Mouse (Mus musculus) left cerebral cortex, adult 11 months (tissue): ENCODE data around the gene Dtl.
A peak's percentile ranks its signal among the peaks of the same experiment; 100 is the strongest.

Source experiments
- DNase-seq: peaks from one replicate; pipeline ENCODE4 v3.0.0; 2022; ENCODE audit warnings: low spot score

Dtl gene

GRCm38 (mm10) chr1:191575458-191576247 lies at the start of gene Dtl, which contains the start of gene Ints7:
Gene Dtl, minus strand, starts transcription at chr1:191575544.
Gene Ints7, plus strand, starts transcription at chr1:191575636.
- peak; percentile 97 for DNase-seq

- DNase-seq: no peak
These were observed 49.7 kb upstream of the Dtl start for GRCm38 (mm10) chr1:191625026-191625425.

DNA sequence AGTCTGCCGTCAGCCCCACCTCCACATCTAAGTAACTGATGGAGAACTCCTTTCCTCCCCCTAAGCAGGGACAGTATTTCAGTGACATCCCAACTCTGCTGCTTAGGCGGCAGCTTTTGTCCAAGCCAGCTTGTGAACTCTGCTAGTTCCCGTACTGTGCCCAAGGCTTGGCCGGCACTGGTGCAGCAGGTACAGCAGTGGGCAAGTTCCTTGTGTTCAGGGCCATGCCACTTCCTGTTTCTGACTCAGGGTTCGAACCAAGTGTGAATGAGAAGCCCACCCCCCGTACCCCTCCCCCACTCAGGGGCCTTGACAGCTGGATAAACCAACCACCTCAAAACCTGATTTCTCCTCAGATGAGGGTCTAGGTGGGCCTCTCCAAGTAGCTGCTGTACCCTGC lies 49.1 kb upstream of the Dtl start:
- no peak for DNase-seq

DNA sequence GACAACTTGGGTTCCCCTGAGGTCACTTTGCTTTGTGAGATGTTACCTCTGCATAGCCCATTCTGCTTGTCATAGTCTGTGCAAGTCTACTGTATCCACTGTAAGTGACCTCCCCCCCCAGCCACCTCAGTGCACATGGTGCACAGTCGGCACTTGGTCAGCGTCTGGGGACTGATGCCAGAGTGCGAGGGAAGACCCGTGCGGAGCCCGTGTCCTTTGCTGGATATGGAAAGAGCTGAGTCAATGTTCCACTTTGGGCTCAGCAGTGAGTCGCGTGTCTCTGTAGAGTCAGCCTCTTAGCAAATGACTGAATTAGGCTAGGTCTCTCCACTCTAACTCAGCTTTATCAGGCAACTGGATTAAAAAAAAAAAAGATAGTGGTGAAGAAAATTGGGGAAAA lies 47.5 kb upstream of the Dtl start:
- no peak for DNase-seq

GRCm38 (mm10) chr1:191621096-191621495 lies 45.8 kb upstream of the Dtl start:
- DNase-seq: no peak

- no peak for DNase-seq
These were observed 42.9 kb upstream of the Dtl start for GRCm38 (mm10) chr1:191618067-191618766.

- DNase-seq: no peak
These were observed 42.2 kb upstream of the Dtl start for GRCm38 (mm10) chr1:191617589-191617988.

- DNase-seq: no peak
These were observed 40.9 kb upstream of the Dtl start for GRCm38 (mm10) chr1:191616245-191616644.

GRCm38 (mm10) chr1:191612877-191613276 lies 37.5 kb upstream of the Dtl start:
- DNase-seq: no peak

- DNase-seq: no peak
These were observed 36.3 kb upstream of the Dtl start for GRCm38 (mm10) chr1:191611686-191612085.

DNA sequence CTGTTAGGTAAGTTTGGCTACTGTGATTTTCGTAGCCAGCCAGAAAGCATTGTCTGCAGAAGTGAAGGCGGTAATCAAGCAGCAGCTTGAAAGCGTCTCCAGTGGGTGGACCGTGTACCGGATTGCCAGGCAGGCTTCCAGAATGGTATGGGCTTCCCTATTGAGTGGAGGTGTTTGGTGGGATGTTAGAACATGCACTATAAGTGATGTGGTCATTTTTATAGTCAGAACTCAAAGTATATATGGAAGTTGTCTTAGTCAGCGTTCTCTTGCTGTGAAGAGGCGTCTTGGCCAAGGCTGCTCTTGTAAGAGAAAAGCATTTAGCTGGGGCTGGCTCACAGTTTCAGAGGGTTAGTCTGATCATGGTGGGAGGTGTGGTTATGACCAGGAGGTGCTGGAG lies 35.0 kb upstream of the Dtl start:
- DNase-seq: peak; percentile 34

DNA sequence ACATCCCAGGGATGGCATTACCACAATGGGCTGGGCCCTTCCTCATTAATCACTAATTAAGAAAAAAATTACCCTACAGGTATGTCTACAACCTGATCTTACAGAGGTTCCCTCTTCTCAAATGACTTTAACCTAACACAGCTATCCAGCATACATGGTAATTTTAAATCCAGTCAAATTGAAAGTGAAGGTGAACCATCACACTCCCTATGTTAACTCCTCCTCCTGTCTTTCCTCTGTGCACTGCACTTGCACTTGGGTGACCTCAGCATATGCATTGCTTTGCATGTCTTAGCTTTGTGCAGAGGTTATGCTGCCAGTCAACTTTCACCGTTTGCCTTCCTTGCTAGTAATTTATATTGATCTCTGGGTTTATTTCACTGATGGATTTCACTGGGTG lies 34.2 kb upstream of the Dtl start:
- DNase-seq: no peak

- no peak for DNase-seq
These were observed 33.7 kb upstream of the Dtl start for GRCm38 (mm10) chr1:191609051-191609450.

DNA sequence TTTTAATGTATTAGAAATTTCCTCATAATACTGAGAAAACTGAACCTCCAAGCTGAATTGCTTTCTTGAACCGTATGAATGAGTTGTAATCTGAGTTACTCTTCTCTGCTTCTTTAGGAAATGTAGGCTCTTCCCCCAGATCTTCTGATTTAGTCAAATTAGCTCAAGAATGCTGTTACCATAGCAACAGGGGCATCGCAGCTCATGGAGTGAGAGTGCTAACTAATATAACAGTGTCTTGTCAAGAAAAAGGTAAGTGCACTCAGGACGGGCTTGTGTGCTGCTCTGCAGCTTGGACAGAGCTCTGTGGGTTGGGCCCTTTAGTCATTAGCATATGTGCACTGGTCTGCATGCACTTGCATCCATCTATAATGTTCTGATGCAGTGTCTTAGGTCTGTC lies 29.3 kb upstream of the Dtl start:
- DNase-seq: no peak

DNA sequence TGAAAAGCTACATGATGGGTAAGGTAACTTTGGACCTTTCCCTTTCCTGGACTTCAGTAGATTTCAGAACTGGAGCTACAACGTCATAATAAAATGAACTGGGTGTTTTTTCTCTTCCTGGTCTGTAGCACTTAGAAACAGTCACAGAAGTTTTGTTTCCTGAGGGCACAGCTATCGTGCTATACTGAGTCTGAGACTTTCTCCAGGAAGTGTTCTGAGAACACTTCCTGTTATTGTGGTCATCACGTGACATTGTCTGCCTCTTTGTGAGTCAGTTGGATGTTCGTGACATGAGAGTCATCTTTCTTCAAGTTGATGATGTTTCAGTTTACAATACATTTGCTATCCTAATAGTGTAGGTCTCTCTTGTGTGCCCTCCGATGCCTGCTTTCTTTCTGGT lies 23.9 kb upstream of the Dtl start:
- no peak for DNase-seq

DNA sequence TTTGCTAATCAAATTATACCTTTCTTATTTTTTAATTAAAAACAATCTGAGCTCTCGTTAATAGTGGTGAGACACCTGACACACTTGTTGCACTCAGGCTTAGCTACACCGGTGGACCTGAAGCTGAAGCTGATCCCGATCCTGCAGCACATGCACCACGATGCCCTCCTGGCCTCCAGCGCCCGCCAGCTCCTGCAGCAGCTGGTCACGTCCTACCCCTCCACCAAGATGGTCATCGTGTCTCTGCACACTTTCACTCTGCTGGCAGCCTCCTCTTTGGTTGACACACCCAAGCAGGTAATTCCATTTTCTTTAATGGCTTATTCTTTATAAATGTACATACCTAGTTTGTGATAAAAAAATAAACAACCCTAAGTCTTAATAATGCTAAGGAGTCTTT lies 20.7 kb upstream of the Dtl start:
- no peak for DNase-seq

DNA sequence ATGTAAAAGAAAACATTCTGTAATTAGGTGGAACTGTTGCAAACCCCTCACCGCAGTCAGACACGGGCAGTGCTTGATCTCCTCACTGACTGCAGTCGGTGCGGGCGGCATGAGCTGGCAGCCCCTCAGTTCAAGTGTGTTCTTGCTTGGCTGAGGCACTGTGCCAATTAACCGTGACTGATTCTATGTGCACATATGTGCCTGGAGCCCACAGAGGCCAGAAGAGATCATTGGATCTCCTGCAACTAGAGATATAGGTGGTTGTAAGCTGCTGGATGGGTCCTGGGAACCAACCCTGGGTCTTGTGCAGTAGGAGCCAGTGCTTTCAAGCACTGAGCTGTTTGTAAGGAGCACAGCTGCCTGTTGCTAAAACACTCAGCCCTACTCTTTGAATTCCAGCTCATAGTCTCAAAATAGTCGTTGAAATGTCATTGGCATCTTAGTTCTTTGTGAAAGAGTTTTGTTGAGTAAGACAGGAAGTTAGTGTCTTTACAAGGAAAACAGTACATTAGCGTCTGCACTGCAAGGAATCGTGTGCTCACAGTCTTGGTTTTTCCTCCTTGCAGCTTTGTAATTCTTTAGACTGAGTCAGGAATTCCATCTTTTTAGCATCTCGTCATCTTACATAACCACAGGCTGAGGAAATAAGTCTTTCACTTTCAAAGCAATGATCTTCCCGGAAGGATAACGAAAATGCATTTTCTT lies 16.8 kb upstream of the Dtl start:
- peak; percentile 23 for DNase-seq

GRCm38 (mm10) chr1:191588749-191589148 lies 13.4 kb upstream of the Dtl start:
- no peak for DNase-seq

- no peak for DNase-seq
These were observed 11.7 kb upstream of the Dtl start for GRCm38 (mm10) chr1:191587062-191587461.

DNA sequence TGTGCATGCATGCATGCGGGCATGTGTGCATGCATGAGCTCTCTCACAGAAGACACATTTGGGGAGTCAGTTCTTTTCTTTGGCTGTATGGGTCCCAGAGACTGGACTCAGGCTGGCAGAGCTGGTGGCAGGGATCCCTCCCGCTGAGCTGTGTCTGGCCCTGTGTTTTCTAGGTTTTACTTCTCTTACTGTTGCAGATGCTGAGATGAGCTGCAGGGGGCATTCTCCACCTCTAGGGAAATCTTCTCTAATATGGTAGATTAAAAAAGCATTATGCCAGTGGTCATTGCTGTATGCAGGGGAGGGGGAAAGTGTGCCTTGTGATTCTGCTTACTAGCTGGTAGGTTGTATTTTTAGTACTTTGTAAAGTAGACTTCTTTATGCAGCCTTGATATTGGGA lies 10.4 kb upstream of the Dtl start:
- no peak for DNase-seq

DNA sequence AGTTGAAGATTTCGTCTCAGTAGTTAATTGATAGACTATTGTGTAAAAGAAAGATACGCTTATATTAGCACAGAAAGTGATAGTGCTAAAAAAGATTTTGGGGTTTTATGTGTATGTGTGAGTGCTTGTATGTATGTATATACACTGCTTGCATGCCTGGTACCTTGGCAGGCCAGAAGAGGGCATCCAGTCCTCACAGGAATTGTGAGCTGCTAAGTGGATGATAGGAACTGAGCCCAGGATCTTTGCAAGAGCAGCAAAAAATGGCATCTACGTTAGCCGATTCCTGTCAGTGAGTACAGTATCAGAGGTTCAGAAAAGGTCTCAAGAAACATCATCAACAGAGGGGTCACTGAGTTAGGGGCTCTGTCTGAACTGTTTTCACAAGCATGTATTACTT lies 9.1 kb upstream of the Dtl start:
- DNase-seq: no peak

GRCm38 (mm10) chr1:191583836-191584235 lies 8.5 kb upstream of the Dtl start:
- no peak for DNase-seq

DNA sequence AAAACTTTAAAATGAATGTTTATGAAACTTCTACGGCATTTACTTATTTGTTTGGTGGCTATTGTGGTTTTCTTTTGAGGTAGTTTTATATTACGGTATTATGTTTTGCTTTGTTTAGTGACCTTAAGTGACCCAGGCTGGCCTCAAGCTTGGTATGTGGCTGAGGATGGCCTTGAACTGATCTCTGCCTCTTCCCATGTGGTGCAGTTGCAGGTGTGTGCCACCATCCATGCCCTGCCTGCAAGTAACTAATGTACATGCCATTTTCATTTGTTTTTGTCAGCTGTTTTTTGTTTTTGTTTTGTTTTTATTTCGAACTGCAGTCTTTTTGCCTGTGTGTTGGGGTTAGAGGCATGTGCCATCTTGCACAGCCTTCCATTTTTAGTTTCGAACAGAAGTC lies 6.3 kb upstream of the Dtl start:
- no peak for DNase-seq
